Mouse (Mus musculus): ENCODE measurements around the gene Defa26.
"Not testable (repeated sequence)": the region's sequence is repeated elsewhere in the genome, so short reads cannot be mapped to it uniquely, and the experiment has no call there.

Defa26 gene

GRCm38 (mm10) chr8:21617883-21618282 is at the start of gene Defa26:
Gene Defa26, plus strand, starts transcription at chr8:21618183.
- DNase-seq: not testable (repeated sequence)

GRCm38 (mm10) chr8:21582706-21583105 is 35.3 kb upstream of the Defa26 start, which contains the start of gene Defa28:
Gene Defa28, plus strand, starts transcription at chr8:21583006.
- not testable (repeated sequence) for DNase-seq

- not testable (repeated sequence) for DNase-seq
Observed at GRCm38 (mm10) chr8:21594408-21594807, 23.6 kb upstream of the Defa26 start, which contains the start of gene Gm7861. Gene Gm7861, minus strand, starts transcription at chr8:21594508.

DNA sequence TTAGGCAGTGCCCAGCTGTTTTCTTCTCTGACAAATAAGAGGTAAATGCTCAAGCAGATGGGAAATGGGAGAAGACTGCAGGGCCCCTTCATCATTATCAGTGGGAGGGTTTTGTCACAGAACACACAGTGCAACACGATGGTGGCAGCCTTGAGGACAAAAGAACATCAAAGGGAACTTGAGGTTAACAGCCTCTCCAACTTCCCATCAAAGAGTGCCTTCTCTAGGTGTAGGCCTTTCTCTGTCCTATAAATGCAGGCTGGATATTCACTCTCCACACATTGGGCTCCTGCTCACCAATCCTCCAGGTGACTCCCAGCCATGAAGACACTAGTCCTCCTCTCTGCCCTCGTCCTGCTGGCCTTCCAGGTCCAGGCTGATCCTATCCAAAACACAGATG is 37.5 kb downstream of the Defa26 start, which contains the start of gene Defa17:
Gene Defa17, plus strand, starts transcription at position 301 of the 400 bp plus-strand sequence.
- DNase-seq: not testable (repeated sequence)

GRCm38 (mm10) chr8:21665497-21665896 is 47.5 kb downstream of the Defa26 start, which contains the start of gene Defa34:
Gene Defa34, plus strand, starts transcription at chr8:21665797.
- not testable (repeated sequence) for DNase-seq
